Mouse (Mus musculus) lung, adult 2 months (tissue): ENCODE data around the gene Agap1. TPM values are rescaled to one million over a fixed set of nuclear protein-coding genes. Genes with fewer than 3 reads are reported as not detected.

Source experiments
- DNase-seq: peaks from one replicate; pipeline ENCODE4 v3.0.0; 2022
- H3K4me1 ChIP-seq: fragments of 200-500 bp; 2 replicates; pipeline ENCODE4 v1.6.1; 2011; ENCODE audit warnings: low read length; ENCODE audit not compliant: control insufficient read depth, insufficient read depth
- H3K4me3 ChIP-seq: fragments of 200-500 bp; replicated peaks from 2 replicates; pipeline ENCODE3; 2011; ENCODE audit warnings: low read depth, mild to moderate bottlenecking, control low read depth, low read length; ENCODE audit errors: extremely low read depth
- CTCF ChIP-seq: fragments of 200-500 bp; IDR thresholded peaks from 2 replicates; pipeline ENCODE4 v1.5.1; 2011; ENCODE audit warnings: mild to moderate bottlenecking, low read length, control low read depth; ENCODE audit not compliant: insufficient read depth
- POLR2A ChIP-seq: fragments of 200-500 bp; IDR thresholded peaks from 2 replicates; pipeline ENCODE4 v1.6.1; 2011; ENCODE audit warnings: low read depth, mild to moderate bottlenecking, control low read depth, low read length, borderline replicate concordance; ENCODE audit errors: extremely low read depth
- WGBS: fragments of 180-500 bp; shearing (Covaris S2); methylation state at CpG from one replicate; pipeline ENCODE4 v1.1.7; 2018; 5-methylcytosine and 5-hydroxymethylcytosine counted together
- polyA plus RNA-seq: library from polyadenylated mRNA; depleted of rRNA; stranded (reverse); fragments of >200 nt; gene quantifications from 2 replicates; pipeline ENCODE4 v1.2.3, GENCODE M21; 2012

The Agap1 gene
- polyA plus RNA-seq, 1 experiment: 28.0 TPM

DNA sequence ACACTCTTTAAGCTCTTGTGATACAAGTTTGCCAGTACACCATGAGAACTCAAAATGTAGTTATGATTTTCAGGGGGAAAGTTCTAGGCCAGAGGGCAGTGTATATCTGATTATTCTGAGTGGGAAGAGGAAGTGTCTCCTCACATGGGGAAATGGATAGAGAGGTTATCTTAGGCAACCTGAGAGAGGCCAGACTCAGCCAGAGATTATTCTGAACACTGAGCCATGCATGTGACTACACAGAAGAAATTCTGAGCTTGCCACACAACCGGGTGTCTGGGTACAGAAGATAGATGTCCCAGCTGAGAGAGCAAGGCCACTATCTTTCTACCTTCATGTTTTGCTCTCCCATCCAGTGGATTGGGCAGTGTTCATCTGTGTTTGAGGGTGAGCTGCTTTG, 97.9 kb downstream of the Agap1 start:
- TF ChIP-seq CTCF: no peak
- no peak for TF ChIP-seq POLR2A
- 74% methylated on average over 1 of the region's 1 CpGs for WGBS
- no peak for DNase-seq
- no peak overlapping the region for H3K4me3 ChIP-seq
- peaks cover 31% of the 10 kb centered on the region for H3K4me1 ChIP-seq

DNA sequence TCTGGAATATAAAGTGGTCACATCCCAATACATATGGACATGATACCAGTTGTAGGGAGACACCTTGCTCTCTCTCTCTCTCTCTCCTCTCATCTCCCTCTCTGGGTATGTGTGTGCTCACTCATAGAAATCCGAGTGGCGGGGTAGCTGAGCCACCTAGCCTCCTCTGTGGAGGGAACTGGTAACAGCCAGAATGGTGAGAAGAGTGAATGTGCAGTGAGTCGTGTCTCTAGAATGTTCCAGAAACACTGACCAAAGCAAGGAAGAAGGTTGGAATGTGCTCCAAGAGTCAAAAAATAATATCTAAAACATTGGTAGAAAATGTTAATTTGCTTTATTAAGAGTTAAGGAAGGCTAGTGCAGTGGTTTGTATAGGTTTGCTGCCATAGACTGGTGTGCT, 99.2 kb downstream of the Agap1 start:
- H3K4me1 ChIP-seq: peaks cover 37% of the 10 kb centered on the region
- no peak overlapping the region for H3K4me3 ChIP-seq
- 85% methylated on average over 3 of the region's 3 CpGs for WGBS

DNA sequence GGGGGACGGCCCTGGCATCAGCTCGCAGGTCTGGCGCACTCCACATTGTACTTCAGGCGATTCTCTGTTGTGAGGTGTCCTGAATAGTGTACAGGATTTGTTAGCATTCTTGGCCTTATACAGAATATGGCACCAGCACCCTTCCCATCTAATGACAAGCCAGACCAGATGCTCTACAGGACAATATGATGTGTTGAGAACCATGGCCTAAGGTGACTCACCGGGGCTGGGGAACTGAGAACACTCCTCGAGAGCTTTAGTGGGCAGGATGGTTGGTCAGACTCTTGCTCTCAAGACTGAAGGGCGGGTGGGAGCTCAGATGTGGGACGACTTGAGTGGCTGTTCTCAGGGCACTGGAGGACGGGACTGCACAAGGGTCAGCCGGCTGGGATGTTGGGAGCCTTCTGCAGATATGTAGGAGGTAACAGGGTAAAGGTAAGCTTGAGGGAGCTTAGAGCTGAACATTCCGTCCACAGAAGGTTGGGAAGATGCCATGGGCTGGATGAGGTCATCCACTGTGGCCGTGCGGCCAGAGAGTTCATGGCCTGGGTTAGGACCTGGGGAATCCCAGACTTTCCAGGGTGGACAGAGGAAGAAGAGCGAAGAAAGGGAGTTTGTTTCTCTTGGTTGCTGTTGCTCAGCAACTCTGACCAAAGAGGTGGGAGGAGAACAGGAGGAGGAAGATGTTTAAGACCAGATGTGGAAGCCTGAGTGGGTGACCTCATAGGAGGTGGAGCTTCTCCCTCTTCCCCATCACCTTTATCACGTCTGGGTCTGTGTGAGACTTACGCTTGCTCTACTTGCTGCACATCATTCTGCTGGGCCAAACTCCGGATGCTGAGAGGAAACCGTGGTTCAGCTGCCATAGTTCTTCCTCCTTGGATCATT, 100.6 kb downstream of the Agap1 start:
- 54% methylated on average over 18 of the region's 18 CpGs for WGBS
- Histone ChIP-seq H3K4me3 (no peak overlapping the region), H3K4me1 (peaks cover 28% of the 10 kb centered on the region)
- DNase-seq: no peak
- TF ChIP-seq CTCF (no peak), POLR2A (no peak)

More for the DNA sequence above, 99.2 kb downstream of the Agap1 start:
- DNase-seq: no peak
- TF ChIP-seq POLR2A (no peak), CTCF (no peak)

DNA sequence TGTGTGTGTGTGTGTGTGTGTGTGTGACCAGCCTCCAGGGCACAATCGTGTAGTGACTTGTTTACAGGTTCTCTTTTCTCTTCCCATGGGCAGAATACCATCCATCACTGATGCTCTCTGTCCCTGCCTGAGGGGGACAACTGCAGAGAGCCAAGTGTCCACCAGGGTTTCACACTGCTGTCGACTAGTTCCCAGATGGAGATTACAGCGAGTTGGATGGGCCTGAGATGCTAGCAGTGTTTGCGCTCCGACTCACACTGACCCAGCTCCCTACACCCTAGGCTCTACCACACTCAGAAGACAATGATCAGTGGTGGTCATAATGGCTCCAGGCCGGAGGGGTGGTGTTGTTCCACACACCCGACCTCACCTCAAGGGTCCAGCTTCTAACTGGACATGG, 101.4 kb downstream of the Agap1 start:
- no peak overlapping the region for H3K4me3 ChIP-seq

DNA sequence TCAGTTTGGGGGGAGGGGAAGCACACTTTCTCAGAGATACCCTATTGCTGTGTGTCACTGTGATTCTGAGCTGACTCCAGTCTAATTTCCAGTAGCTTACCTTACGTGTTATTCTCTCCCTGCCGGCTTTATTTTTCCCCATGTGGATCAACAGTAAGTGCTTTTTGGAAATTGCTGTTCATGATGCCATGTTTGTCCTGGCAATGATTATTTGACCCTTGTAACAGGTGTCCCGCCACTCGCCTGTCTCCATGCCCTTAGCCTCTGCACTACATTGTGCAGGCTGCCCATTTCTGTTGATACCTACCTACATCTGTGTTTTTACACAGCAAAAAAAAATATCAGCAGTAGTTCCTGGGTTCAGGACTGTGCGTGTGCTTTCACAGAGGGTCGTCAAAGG, 102.8 kb downstream of the Agap1 start:
- Histone ChIP-seq H3K4me3 (no peak overlapping the region), H3K4me1 (peaks cover 28% of the 10 kb centered on the region)
- 72% methylated on average over 6 of the region's 6 CpGs for WGBS
- no peak for TF ChIP-seq CTCF
- TF ChIP-seq POLR2A: no peak
- DNase-seq: no peak

More for the DNA sequence above, 101.4 kb downstream of the Agap1 start:
- 77% methylated on average over 7 of the region's 7 CpGs for WGBS
- no peak for DNase-seq
- TF ChIP-seq CTCF: no peak
- no peak for TF ChIP-seq POLR2A
- H3K4me1 ChIP-seq: peaks cover 28% of the 10 kb centered on the region

DNA sequence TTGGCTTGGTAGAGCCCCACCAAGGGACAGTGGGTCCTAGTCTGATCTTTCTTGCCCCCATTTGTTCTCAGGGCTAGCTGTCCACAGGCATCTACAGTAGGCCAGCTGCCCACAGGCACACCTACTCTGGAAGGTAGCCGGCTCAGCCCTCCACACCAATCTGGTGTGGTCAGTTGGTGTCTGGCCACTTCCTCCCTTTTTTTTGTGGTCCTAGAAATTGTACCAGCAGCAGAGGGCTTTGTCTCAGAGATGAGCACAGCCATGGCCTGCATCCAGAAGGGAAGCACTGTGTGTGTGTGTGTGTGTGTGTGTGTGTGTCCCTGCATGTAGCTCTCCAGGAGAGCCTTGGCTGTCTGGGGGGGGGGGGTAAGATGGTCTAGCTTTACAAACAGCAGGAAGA, 103.5 kb downstream of the Agap1 start:
- 37% methylated on average over 1 of the region's 1 CpGs for WGBS
- Histone ChIP-seq H3K4me3 (no peak overlapping the region), H3K4me1 (peaks cover 28% of the 10 kb centered on the region)
- TF ChIP-seq POLR2A (no peak), CTCF (no peak)
- DNase-seq: no peak

DNA sequence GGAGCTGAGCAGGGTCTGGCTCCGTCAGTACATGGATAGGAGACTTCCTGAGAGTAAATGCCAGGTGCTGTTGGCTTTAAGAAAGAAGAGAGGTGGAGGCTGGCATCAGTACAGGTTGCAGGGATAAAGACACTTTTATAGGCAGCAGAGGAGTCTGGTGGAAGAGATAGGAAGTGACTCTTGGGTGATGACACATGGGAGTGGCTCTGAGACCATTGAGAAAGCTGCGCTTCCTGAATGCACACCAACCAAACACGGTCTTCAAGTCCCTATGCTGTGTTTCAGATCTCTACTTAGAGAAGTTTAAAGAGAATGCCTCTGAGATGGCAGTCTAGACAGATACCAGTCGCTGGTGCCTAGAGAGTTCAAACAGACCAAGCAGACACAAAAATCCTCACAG, 108.8 kb downstream of the Agap1 start:
- no peak overlapping the region for H3K4me3 ChIP-seq
- TF ChIP-seq CTCF (no peak), POLR2A (no peak)
- 57% methylated on average over 4 of the region's 4 CpGs for WGBS
- peaks cover 13% of the 10 kb centered on the region for H3K4me1 ChIP-seq
- no peak for DNase-seq

DNA sequence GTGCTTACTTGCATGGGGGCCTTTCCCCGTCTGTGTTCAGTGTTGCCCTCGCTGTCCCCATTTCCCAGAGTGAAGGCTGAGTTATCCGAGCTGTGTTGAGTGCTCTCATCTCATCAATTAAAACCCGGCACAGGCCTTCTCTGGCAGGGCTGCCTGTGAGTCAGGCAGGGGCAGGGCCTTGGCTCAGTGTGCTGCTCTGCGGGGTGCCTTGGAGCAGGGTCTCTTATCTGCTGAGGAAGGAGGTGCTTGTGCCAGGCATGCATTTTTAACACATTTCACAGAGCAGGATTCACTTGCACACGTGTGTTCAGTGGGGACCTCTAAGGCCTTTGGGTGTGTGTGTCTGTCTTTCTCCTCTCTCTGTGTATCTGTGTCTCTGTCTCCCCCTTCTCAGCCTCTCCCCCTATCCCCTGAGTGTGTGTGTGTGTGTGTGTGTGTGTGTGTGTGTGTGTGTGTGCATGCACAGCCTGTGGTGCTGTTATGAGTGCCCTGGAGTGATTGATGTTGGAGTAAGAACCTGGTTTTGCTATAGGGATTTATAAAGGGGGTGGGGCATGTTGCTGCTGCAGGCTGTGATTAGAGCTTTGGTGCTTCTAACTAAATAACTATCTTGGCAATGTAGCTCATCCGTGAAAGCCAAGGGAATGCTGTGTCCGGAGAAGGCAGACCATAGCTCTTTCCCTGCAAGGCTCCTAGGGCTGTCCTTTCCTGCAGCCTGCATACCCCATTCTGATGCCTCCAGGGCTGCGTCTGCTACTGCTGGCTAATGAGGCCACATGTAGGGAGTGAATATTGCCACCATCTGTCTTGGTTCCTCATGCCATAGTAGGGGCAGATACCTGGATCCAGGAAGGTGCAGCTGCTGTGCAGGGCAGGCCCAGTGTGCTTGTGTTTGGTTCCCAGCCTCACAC, 112.2 kb downstream of the Agap1 start:
- peaks cover 11% of the 10 kb centered on the region for H3K4me1 ChIP-seq
- DNase-seq: no peak
- 37% methylated on average over 9 of the region's 9 CpGs for WGBS
- TF ChIP-seq POLR2A (no peak), CTCF (no peak)
- H3K4me3 ChIP-seq: no peak overlapping the region

DNA sequence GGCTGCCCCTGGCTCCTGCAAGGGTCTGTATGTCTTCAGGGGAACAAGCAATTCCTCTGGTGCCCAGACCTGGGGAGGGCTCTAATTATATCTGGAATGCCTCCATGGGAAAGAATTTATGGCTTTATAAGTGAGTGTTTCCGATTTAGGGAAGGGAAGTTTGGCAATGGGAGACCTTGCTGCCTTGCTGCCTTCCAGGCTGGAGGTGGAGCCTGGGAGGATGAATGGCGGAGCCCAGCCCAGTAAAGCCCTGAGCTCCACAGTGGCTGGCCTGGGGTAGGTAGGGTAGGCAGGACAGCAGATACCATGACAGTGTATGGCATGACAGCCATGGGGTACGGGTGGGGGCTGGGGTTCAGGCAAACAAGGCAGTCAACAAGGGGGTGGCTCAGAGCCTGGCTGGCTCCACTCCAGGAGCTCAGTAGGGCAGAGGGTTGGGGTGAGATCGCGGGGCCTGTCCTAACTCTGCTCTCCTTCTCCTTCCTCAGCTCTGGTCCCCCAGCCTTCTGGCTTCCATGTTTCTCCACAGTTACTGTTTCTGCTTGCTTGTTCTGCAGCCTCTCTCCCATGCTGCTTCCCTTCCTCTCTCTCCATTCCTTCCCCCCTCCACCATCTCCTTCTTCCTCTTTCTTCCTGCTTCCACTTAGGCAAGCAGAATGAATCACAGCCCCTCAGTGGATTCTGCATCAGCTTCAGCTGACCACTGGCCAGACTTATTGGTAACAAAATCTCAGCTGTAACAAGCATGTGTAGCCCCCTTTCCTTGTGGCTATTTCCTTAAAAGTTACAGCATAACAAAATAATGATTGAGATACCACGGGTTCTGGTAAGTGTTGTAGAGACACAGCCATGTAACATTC, 114.2 kb downstream of the Agap1 start:
- Histone ChIP-seq H3K4me3 (no peak overlapping the region), H3K4me1 (peaks cover 11% of the 10 kb centered on the region)
- TF ChIP-seq CTCF (no peak), POLR2A (no peak)
- 53% methylated on average over 6 of the region's 6 CpGs for WGBS
- no peak for DNase-seq
